Mouse (Mus musculus) erythroblast, embryonic 14.5 days (primary cell): Measurements from ENCODE around the gene Pou2f3. TPM values are rescaled to one million over a fixed set of nuclear protein-coding genes. Genes with fewer than 3 reads are reported as not detected.

Source experiments
- H3K27me3 ChIP-seq: 2 replicates; pipeline ENCODE4 v1.6.1; 2012; ENCODE audit warnings: inconsistent platforms; ENCODE audit not compliant: control insufficient read depth
- H3K36me3 ChIP-seq: 2 replicates; pipeline ENCODE4 v1.6.1; 2012; ENCODE audit warnings: mild to moderate bottlenecking, inconsistent platforms; ENCODE audit not compliant: control insufficient read depth
- H3K4me1 ChIP-seq: 2 replicates; pipeline ENCODE4 v1.6.1; 2012; ENCODE audit warnings: inconsistent platforms; ENCODE audit not compliant: control insufficient read depth
- H3K4me3 ChIP-seq: replicated peaks from 2 replicates; pipeline ENCODE3; 2012; ENCODE audit warnings: moderate library complexity, mild to moderate bottlenecking, inconsistent platforms
- H3K9me3 ChIP-seq: 2 replicates; pipeline ENCODE4 v1.6.1; 2012; ENCODE audit warnings: low read length, inconsistent platforms, mixed read lengths; ENCODE audit not compliant: control insufficient read depth
- GATA1 ChIP-seq: IDR thresholded peaks from 2 replicates; pipeline ENCODE4 v1.6.1; 2012; ENCODE audit warnings: low read length, inconsistent platforms, mixed read lengths
- TAL1 ChIP-seq: IDR thresholded peaks from 3 replicates; pipeline ENCODE4 v1.6.1; 2012; ENCODE audit warnings: low read length, inconsistent platforms, mixed read lengths
- polyA plus RNA-seq: library from polyadenylated mRNA; stranded (reverse); fragments of >175 nt; gene quantifications from 2 replicates; pipeline ENCODE4 v1.2.3, GENCODE M21; 2012

Pou2f3 gene
- polyA plus RNA-seq, 1 experiment, result not detected

DNA sequence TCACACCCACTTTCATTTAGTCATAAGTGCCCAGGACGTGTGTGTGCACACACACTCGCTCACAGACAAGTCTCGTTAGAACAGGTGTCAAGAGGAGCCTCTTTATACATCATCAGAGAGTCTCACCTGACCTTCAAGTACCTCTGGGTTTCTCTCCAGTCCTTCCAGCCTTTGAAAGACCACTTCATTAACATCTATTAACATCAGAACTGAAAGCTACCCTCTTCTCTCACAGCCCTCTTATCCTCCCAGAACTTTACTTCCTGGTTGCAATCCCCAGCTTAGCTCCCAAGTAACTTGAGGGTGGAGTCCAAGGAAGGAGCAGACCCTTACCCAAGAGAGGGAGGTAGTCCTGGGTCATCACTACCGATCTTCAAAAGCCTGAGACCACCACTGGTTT, 18.6 kb downstream of the Pou2f3 start:
- H3K27me3 ChIP-seq, result peaks cover 14% of the 10 kb centered on the region
- TF ChIP-seq GATA1, result no peak
- TF ChIP-seq TAL1, result no peak
- H3K4me1 ChIP-seq, result no peaks in the 10 kb centered on the region
- no peaks in the 10 kb centered on the region for H3K36me3 ChIP-seq
- H3K9me3 ChIP-seq, result no peaks in the 10 kb centered on the region
- no peak overlapping the region for H3K4me3 ChIP-seq

DNA sequence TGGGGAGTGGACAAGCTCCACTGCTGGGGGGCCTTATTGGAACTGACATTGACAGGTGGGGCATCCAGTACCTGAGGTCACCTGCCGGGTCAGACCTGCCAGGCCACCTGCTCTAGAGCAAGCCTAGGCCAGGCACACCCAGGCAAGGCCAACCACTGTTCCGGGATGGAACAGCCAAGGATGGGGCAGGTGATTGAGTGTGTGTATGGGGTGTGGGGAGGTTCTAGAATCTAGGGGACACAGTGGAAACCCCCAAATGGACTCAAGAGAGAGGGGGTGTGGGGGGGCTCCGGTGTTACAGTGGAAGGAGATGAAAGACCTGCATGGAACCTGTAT, 21.2 kb downstream of the Pou2f3 start:
- Histone ChIP-seq H3K4me1 (no peaks in the 10 kb centered on the region), H3K4me3 (no peak overlapping the region), H3K36me3 (no peaks in the 10 kb centered on the region), H3K9me3 (no peaks in the 10 kb centered on the region), H3K27me3 (peaks cover 4% of the 10 kb centered on the region)
- TF ChIP-seq TAL1 (no peak), GATA1 (no peak)

DNA sequence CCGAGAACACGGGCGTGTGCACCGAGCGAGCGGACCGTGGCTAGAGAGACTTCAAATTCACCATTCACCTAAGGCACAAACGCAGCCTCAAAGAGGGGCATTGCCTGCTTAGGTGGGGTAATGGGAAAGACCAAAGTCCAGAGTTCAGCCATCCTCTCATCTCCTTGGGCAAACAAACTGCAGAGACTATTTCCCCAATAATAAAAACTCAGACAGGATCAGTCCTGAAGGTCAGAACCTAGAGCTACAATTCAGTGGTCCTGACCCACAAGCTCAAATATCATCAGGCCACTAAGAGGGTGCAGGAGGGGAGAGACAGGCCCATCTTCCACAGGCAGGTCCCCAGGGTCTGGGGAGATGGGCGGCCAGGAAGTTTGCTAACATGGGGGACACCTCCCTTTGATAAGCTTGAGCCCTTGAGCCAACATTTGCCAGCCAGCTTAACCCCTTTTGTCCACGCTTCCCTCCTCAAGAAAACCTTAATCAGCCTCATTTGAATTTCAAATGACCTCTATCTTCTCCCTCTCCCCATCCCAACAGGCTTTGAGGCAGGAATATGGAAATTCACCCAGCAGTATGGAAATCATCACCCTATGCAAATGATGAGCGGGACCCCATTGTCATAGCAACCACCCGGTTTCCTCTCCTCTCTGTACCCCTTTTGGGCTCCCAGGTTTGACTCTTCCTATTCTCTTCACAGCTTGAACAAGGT, 21.7 kb downstream of the Pou2f3 start:
- Histone ChIP-seq H3K4me1 (no peaks in the 10 kb centered on the region), H3K9me3 (no peaks in the 10 kb centered on the region), H3K4me3 (no peak overlapping the region), H3K27me3 (no peaks in the 10 kb centered on the region; the same call in 1 of the 2 replicates), H3K36me3 (no peaks in the 10 kb centered on the region)
- no peak for TF ChIP-seq GATA1
- TF ChIP-seq TAL1, result no peak

DNA sequence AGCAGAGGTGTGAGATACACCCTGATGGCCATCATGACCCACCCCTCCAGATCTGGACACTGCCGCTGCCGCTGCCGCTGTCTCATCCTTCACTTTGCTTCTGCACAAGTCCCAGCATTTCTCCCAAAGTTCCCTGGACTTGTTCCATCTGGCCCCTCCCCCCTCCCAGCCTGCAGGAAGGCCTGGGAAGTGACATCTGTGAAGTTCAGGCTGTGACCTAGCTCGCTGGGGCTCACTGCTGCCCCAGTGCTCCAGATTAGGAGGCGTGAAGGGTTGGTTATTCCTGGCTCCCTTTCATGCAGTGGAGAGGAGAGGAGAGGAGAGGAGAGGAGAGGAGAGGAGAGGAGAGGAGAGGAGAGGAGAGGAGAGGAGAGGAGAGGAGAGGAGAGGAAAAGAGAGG, 30.6 kb downstream of the Pou2f3 start:
- Histone ChIP-seq H3K36me3 (no peaks in the 10 kb centered on the region), H3K27me3 (no peaks in the 10 kb centered on the region), H3K4me3 (no peak overlapping the region), H3K4me1 (no peaks in the 10 kb centered on the region), H3K9me3 (no peaks in the 10 kb centered on the region)
- no peak for TF ChIP-seq TAL1
- no peak for TF ChIP-seq GATA1

DNA sequence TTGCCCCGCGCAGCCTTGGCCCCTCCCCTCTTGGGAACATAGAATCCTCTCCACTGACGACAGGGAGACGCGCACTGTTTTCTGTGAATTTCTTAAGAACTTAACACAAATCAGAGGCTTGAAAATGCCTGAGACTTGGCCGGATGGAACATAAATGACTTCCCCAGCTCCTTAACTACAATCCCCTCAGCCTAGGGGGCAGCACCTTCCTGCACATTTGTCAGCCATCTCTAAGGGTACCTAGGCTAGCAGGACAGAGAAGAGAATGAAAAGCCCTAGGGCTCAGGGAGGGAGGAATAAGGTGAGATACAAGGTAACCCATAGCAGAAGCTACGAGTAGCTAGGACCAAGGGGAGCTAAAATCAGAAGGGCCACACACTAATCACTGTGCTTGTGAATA, 32.0 kb downstream of the Pou2f3 start:
- Histone ChIP-seq H3K9me3 (no peaks in the 10 kb centered on the region), H3K27me3 (no peaks in the 10 kb centered on the region), H3K4me3 (no peak overlapping the region), H3K36me3 (no peaks in the 10 kb centered on the region), H3K4me1 (no peaks in the 10 kb centered on the region)
- TF ChIP-seq GATA1 (no peak), TAL1 (no peak)

DNA sequence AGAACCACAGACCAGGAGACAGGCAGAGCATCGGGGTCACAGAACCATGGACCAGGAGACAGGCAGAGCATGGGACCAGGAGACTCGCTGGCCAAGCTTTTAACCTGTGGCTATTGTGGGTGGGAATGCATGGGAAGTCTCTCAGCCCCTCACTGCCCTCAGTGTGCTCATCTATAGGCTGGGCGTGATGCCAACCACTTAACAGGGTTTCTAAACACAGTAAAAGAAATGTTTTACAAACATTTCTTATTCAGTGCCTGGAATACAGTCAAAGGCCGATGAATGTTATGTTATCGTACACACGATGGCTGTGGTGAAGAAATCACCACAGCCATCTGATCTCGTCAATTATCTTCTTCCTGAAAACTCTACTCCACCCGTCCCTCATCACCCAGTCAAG, 43.1 kb downstream of the Pou2f3 start:
- TF ChIP-seq GATA1, result no peak
- TF ChIP-seq TAL1, result no peak
- H3K9me3 ChIP-seq, result no peaks in the 10 kb centered on the region
- peaks cover 3% of the 10 kb centered on the region; the same call in 1 of the 2 replicates for H3K27me3 ChIP-seq
- no peaks in the 10 kb centered on the region for H3K36me3 ChIP-seq
- H3K4me3 ChIP-seq, result no peak overlapping the region
- H3K4me1 ChIP-seq, result no peaks in the 10 kb centered on the region

DNA sequence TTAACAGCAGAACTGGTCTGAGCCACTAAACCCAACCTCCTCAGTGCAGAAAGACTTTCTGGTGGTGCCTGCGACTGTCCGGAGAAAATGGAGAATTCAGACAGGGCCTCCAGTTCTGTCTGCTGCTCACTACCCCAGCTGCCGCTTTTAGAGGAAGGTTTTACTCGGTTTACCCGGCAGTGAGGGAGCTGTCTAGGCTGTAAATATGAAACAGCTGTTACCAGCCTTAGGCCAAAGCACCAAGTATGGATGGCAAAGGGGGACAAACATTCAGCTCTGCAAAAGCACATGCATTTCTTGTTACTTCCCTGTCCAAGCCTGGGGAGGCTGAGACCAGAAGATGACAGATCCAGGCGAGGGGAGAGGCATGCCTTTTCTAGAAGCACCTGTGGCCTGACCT, 43.8 kb downstream of the Pou2f3 start:
- no peak for TF ChIP-seq GATA1
- no peak for TF ChIP-seq TAL1
- no peak overlapping the region for H3K4me3 ChIP-seq
- no peaks in the 10 kb centered on the region for H3K9me3 ChIP-seq
- H3K27me3 ChIP-seq, result peaks cover 3% of the 10 kb centered on the region; the same call in 1 of the 2 replicates
- no peaks in the 10 kb centered on the region for H3K4me1 ChIP-seq
- H3K36me3 ChIP-seq, result no peaks in the 10 kb centered on the region

DNA sequence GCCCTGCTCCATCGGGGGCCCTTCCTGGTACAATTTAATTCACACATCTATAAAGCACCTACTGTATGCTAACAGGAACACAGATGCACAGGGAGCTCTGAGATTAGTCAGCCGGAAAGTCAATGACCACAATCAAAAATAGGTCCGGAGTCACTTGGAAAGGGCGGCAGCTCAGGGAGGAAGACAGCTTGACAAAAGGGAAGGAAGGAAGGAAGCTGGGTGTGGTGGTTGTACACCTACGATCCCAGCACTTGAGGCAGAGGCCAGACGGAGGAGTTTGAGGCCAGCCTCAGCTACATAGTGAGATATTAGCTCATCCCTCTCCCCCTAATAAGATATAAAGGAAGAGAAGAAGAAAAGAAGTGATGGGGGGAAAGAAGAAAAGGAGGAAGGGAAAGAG, 54.2 kb downstream of the Pou2f3 start:
- Histone ChIP-seq H3K9me3 (no peaks in the 10 kb centered on the region), H3K4me1 (no peaks in the 10 kb centered on the region), H3K36me3 (no peaks in the 10 kb centered on the region), H3K4me3 (no peak overlapping the region), H3K27me3 (peaks cover 3% of the 10 kb centered on the region; the same call in 1 of the 2 replicates)
- TF ChIP-seq TAL1 (no peak), GATA1 (no peak)

DNA sequence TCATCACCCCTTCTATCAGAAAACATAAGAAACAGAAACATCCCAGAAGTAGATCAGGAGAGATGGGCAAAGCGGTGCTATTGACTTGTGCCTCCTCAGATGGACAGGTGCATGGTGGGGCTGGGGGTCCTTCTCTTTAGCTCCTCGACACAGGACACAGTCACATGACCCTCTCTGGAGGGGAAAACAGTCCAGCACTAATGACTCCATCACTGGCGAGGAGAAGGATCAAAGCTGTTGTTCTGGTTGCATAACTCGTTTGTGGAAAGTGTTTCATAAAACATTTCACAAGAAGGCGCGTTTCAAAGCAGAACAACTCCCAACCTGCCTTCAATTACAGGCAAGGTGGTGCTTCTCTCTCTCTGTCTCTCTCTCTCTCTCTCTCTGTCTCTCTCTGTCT, 58.4 kb downstream of the Pou2f3 start:
- Histone ChIP-seq H3K36me3 (no peaks in the 10 kb centered on the region), H3K4me1 (no peaks in the 10 kb centered on the region), H3K4me3 (no peak overlapping the region), H3K9me3 (no peaks in the 10 kb centered on the region), H3K27me3 (peaks cover 7% of the 10 kb centered on the region)
- no peak for TF ChIP-seq GATA1

DNA sequence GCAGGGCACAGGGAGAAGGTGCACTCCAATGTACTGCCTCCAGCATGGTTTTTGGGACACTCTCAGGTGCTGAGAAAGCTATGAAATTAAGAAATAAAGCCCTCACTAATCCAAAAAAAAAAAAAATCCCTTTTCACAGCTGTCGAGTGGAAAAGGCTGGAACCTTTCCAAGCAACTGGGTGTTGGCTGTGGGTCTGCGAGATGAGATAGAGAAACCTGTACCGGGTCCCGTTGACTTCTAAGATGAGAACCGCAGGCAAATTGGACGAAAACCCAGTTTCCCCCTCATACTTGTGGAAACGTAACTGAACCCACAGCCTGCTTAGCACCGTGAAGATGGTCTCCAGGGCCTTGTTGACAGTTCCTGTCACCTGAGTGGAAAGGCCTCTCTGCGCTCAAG, 59.2 kb downstream of the Pou2f3 start:
- no peaks in the 10 kb centered on the region for H3K9me3 ChIP-seq
- no peaks in the 10 kb centered on the region for H3K4me1 ChIP-seq
- no peaks in the 10 kb centered on the region for H3K36me3 ChIP-seq
- no peak overlapping the region for H3K4me3 ChIP-seq
- TF ChIP-seq TAL1 (no peak), GATA1 (no peak)
- H3K27me3 ChIP-seq, result peaks cover 7% of the 10 kb centered on the region
